Mouse (Mus musculus) C2C12 (cell line): ENCODE data around the gene Nqo1. TPM values are rescaled to one million over a fixed set of nuclear protein-coding genes. Genes with fewer than 3 reads are reported as not detected.

Source experiments
- H3K27me3 ChIP-seq: one replicate; pipeline ENCODE4 v1.6.1; 2011; ENCODE audit not compliant: control insufficient read depth, insufficient read depth, insufficient read length
- H3K36me3 ChIP-seq: one replicate; pipeline ENCODE4 v1.6.1; 2011; ENCODE audit not compliant: control insufficient read depth, insufficient read depth
- H3K4me3 ChIP-seq: one replicate; pipeline ENCODE4 v1.5.1; 2011; ENCODE audit warnings: mild to moderate bottlenecking, control low read depth; ENCODE audit not compliant: poor library complexity, insufficient read depth, severe bottlenecking
- H3K79me2 ChIP-seq: one replicate; pipeline ENCODE4 v1.6.1; 2011; ENCODE audit not compliant: control insufficient read depth, insufficient read depth
- H3K79me3 ChIP-seq: one replicate; pipeline ENCODE4 v1.6.1; 2011; ENCODE audit warnings: low read depth, control low read depth
- H3ac ChIP-seq: one replicate; pipeline ENCODE3; 2011; ENCODE audit warnings: low read depth; ENCODE audit not compliant: control insufficient read depth, insufficient read length
- CEBPB ChIP-seq: IDR thresholded peaks from one replicate; pipeline ENCODE4 v1.6.1; 2011; ENCODE audit warnings: low read depth, mild to moderate bottlenecking, control low read depth, moderate library complexity
- CTCF ChIP-seq: IDR thresholded peaks from one replicate; pipeline ENCODE4 v1.5.1; 2011; ENCODE audit not compliant: control insufficient read depth, insufficient read depth, insufficient read length
- FOSL1 ChIP-seq: IDR thresholded peaks from one replicate; pipeline ENCODE4 v1.8.0; 2011; ENCODE audit warnings: mild to moderate bottlenecking, low read length; ENCODE audit not compliant: poor library complexity, insufficient read depth, severe bottlenecking
- MAX ChIP-seq: IDR thresholded peaks from one replicate; pipeline ENCODE4 v1.6.1; 2011; ENCODE audit warnings: mild to moderate bottlenecking, control low read depth
- MYOD1 ChIP-seq: IDR thresholded peaks from one replicate; pipeline ENCODE4 v1.6.1; 2011; ENCODE audit warnings: low read depth; ENCODE audit not compliant: control insufficient read depth, insufficient read length
- MYOG ChIP-seq: IDR thresholded peaks from one replicate; pipeline ENCODE4 v1.6.1; 2011; ENCODE audit not compliant: control insufficient read depth, insufficient read length; ENCODE audit errors: extremely low read depth
- USF1 ChIP-seq: IDR thresholded peaks from one replicate; pipeline ENCODE4 v1.6.1; 2011; ENCODE audit warnings: low read depth, mild to moderate bottlenecking, control low read depth, moderate library complexity
- polyA plus RNA-seq: library from polyadenylated mRNA; unstranded; fragments of >200 nt; fragmentation: generic; extraction: Trizol; gene quantifications from one replicate; pipeline ENCODE4 v1.2.1, GENCODE M21; 2012; ENCODE audit warnings: missing spikeins

The Nqo1 gene
- polyA plus RNA-seq, 1 experiment, result 142 TPM

- H3K36me3 ChIP-seq, result peaks cover 50% of the 10 kb centered on the region
- no peak for TF ChIP-seq USF1
- TF ChIP-seq MYOG, result no peak
- no peak overlapping the region for H3K4me3 ChIP-seq
- peaks cover 7% of the 10 kb centered on the region for H3K79me2 ChIP-seq
- peaks cover 3% of the 10 kb centered on the region for H3K79me3 ChIP-seq
- H3ac ChIP-seq, result no peak overlapping the region
- H3K27me3 ChIP-seq, result no peaks in the 10 kb centered on the region
These were observed 13.4 kb downstream of the Nqo1 start for GRCm38 (mm10) chr8:107389557-107389956.

DNA sequence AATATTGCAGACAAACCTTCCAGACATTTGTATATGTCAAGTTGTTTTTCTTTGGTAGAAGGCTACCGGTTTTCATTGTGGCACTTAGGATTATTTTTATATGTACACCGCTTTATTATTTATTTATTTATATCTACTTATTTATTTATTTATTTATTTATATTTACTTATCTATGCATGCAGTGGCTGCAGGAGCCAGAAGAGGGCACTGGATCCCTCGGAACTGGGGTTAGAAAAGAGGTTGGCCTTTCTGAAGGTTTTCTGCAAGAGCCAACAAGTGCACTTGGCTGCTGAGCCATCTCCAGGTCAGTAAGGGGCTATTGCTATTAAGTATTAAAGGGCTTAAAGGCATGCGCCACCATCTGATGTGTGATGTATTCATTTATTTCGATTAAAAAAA is 15.1 kb downstream of the Nqo1 start:
- H3K36me3 ChIP-seq, result peaks cover 49% of the 10 kb centered on the region
- H3K4me3 ChIP-seq, result no peak overlapping the region
- H3K79me2 ChIP-seq, result no peaks in the 10 kb centered on the region
- no peak for TF ChIP-seq FOSL1
- TF ChIP-seq MYOD1, result no peak
- no peak for TF ChIP-seq MYOG
- no peak for TF ChIP-seq USF1
- no peak for TF ChIP-seq MAX
- no peak for TF ChIP-seq CEBPB
- no peak for TF ChIP-seq CTCF
- no peaks in the 10 kb centered on the region for H3K27me3 ChIP-seq
- no peak overlapping the region for H3ac ChIP-seq
- no peaks in the 10 kb centered on the region for H3K79me3 ChIP-seq

GRCm38 (mm10) chr8:107386642-107387041 is 16.4 kb downstream of the Nqo1 start:
- H3K4me3 ChIP-seq, result no peak overlapping the region

DNA sequence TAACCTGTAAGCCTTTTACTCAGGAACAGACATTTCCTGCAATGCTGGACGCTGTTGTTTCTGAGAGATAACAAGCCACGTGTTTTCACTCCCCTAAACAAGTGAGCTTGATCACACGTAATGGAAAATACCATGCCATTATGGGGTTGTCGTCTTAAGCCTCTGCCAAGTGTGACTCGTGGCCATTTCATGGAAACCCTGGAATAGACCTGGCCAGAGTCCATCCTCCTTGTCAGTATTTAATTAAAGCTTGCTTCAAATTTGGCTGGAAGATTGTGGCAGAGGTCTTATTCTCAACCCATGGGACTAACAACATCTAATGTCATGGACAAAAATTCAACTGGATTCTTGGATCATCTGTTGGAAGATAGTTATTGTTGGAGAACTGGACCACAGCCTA is 16.8 kb downstream of the Nqo1 start:
- Histone ChIP-seq H3K27me3 (no peaks in the 10 kb centered on the region), H3K36me3 (peaks cover 37% of the 10 kb centered on the region), H3K79me3 (no peaks in the 10 kb centered on the region), H3K79me2 (no peaks in the 10 kb centered on the region), H3K4me3 (no peak overlapping the region), H3ac (no peak overlapping the region)
- no peak for TF ChIP-seq MYOG
- TF ChIP-seq USF1, result no peak
- TF ChIP-seq FOSL1, result no peak
- TF ChIP-seq CEBPB, result no peak
- TF ChIP-seq CTCF, result no peak
- TF ChIP-seq MAX, result no peak
- no peak for TF ChIP-seq MYOD1

More at GRCm38 (mm10) chr8:107386642-107387041, 16.4 kb downstream of the Nqo1 start:
- Histone ChIP-seq H3ac (no peak overlapping the region), H3K27me3 (no peaks in the 10 kb centered on the region), H3K79me3 (no peaks in the 10 kb centered on the region), H3K36me3 (peaks cover 40% of the 10 kb centered on the region), H3K79me2 (no peaks in the 10 kb centered on the region)
- no peak for TF ChIP-seq CEBPB
- TF ChIP-seq USF1, result no peak
- TF ChIP-seq MAX, result no peak
- TF ChIP-seq CTCF, result no peak
- TF ChIP-seq FOSL1, result no peak
- TF ChIP-seq MYOD1, result no peak
- no peak for TF ChIP-seq MYOG

DNA sequence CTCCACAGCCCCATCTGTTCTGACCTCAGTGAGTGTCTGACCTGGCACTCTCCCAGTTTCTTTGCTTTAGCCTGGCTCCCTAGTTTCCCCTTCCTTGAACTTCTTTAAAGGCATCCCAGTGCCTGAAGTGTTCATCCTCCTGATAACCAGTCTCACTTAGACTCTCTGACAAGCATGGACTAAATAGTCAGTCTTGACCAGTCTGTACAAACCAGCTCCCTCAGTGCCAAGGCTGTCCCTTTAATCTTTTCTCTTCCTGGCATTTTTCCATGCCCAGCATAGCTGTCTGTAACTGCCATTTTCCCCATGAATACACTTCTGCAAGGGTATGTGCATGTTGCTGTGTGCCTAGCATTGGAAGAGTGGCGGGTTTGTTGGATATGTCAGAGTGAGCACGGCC is 17.9 kb downstream of the Nqo1 start:
- no peaks in the 10 kb centered on the region for H3K79me2 ChIP-seq
- H3ac ChIP-seq, result no peak overlapping the region
- H3K27me3 ChIP-seq, result no peaks in the 10 kb centered on the region
- no peak overlapping the region for H3K4me3 ChIP-seq
- H3K79me3 ChIP-seq, result no peaks in the 10 kb centered on the region
- peaks cover 33% of the 10 kb centered on the region for H3K36me3 ChIP-seq
- TF ChIP-seq MYOD1, result no peak
- no peak for TF ChIP-seq USF1
- no peak for TF ChIP-seq CEBPB
- TF ChIP-seq FOSL1, result no peak
- TF ChIP-seq CTCF, result no peak
- no peak for TF ChIP-seq MYOG
- no peak for TF ChIP-seq MAX

- H3ac ChIP-seq, result no peak overlapping the region
- H3K27me3 ChIP-seq, result no peaks in the 10 kb centered on the region
- peaks cover 34% of the 10 kb centered on the region for H3K36me3 ChIP-seq
- no peak overlapping the region for H3K4me3 ChIP-seq
- no peak for TF ChIP-seq FOSL1
- no peak for TF ChIP-seq CTCF
- no peak for TF ChIP-seq CEBPB
- no peak for TF ChIP-seq USF1
- no peak for TF ChIP-seq MAX
- TF ChIP-seq MYOD1, result no peak
- TF ChIP-seq MYOG, result no peak
- H3K79me2 ChIP-seq, result no peaks in the 10 kb centered on the region
- no peaks in the 10 kb centered on the region for H3K79me3 ChIP-seq
These were observed 18.4 kb downstream of the Nqo1 start for GRCm38 (mm10) chr8:107384651-107385050.
